Mouse (Mus musculus): ENCODE measurements at regions not wholly inside any gene's neighbourhood (a gene's known extent, or its start where the extent isn't known, plus 50 kb on each side); places are given as distances from the start of the nearest gene placed in this dataset.

- DNase-seq: no peak
Measured at GRCm38 (mm10) chr8:92209081-92209480, 148.3 kb upstream of the Irx5 start.

GRCm38 (mm10) chr8:92195635-92196034 is 161.8 kb upstream of the Irx5 start:
- DNase-seq: no peak

- no peak for DNase-seq
Measured at GRCm38 (mm10) chr8:92194065-92194464, 163.4 kb upstream of the Irx5 start.

GRCm38 (mm10) chr8:92190261-92191025 is 167.0 kb upstream of the Irx5 start:
- DNase-seq: no peak

GRCm38 (mm10) chr8:92183331-92183730 is 174.1 kb upstream of the Irx5 start:
- DNase-seq: peak; percentile 67 to 74

- DNase-seq: no peak
Measured at GRCm38 (mm10) chr8:92180651-92181050, 176.8 kb upstream of the Irx5 start.

- DNase-seq: no peak
Measured at GRCm38 (mm10) chr8:92179327-92179726, 178.1 kb upstream of the Irx5 start.

- no peak for DNase-seq
Measured at GRCm38 (mm10) chr8:92176101-92176500, 181.3 kb upstream of the Irx5 start.

GRCm38 (mm10) chr8:92174106-92174505 is 183.3 kb upstream of the Irx5 start:
- no peak for DNase-seq

- no peak for DNase-seq
Measured at GRCm38 (mm10) chr8:92171578-92171977, 185.8 kb upstream of the Irx5 start.

GRCm38 (mm10) chr8:92167340-92167783 is 190.1 kb upstream of the Irx5 start:
- DNase-seq: no peak

- peak in 1 of 2 experiments; percentile 19 for DNase-seq
Measured at GRCm38 (mm10) chr8:92165306-92165705, 192.1 kb upstream of the Irx5 start.

GRCm38 (mm10) chr8:92164496-92164895 is 192.9 kb upstream of the Irx5 start:
- no peak for DNase-seq

- DNase-seq: peak; percentile 23 to 25
Measured at GRCm38 (mm10) chr8:92161002-92161401, 196.4 kb upstream of the Irx5 start.

GRCm38 (mm10) chr8:92158219-92158618 is 199.2 kb upstream of the Irx5 start:
- DNase-seq: no peak

GRCm38 (mm10) chr8:92152478-92152877 is 204.9 kb upstream of the Irx5 start:
- no peak for DNase-seq

GRCm38 (mm10) chr8:92147672-92148071 is 209.8 kb upstream of the Irx5 start:
- DNase-seq: no peak

GRCm38 (mm10) chr8:92137091-92137882 is 220.1 kb upstream of the Irx5 start:
- no peak for DNase-seq

GRCm38 (mm10) chr8:92136413-92136812 is 221.0 kb upstream of the Irx5 start:
- DNase-seq: no peak

GRCm38 (mm10) chr8:92134434-92134833 is 223.0 kb upstream of the Irx5 start:
- DNase-seq: no peak

GRCm38 (mm10) chr8:92133484-92134406 is 223.7 kb upstream of the Irx5 start:
- peak in 1 of 2 experiments; percentile 12 for DNase-seq

GRCm38 (mm10) chr8:92132949-92133348 is 224.5 kb upstream of the Irx5 start:
- DNase-seq: no peak

- DNase-seq: no peak
Measured at GRCm38 (mm10) chr8:92132526-92132925, 224.9 kb upstream of the Irx5 start.

Measured in cerebellum, postnatal 14 days (tissue).